Mouse (Mus musculus): ENCODE measurements at regions not wholly inside any gene's neighbourhood (a gene's known extent, or its start where the extent isn't known, plus 50 kb on each side); places are given as distances from the start of the nearest gene placed in this dataset.

DNA sequence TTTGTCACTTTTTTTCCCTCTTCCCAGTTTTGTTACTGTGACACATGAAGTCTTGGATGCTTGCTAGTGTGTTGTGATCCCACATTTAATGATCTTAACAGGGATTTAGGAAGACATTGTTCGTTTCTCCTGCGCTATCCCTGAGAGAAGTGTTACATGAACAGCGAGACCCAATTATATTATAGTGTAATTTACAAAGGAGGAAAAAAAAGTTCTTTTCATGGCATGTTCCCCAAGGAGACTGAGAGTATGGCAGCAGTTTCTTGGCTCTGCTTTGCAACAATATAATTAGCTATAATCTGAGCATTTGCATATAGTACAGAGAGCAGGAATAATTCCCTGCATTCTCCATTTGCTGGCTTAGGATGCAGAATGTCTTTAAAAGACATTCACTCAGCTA is 168.6 kb downstream of the Insc start:
- no peak for DNase-seq (ENCODE audit: low spot score in 2 of 2)

DNA sequence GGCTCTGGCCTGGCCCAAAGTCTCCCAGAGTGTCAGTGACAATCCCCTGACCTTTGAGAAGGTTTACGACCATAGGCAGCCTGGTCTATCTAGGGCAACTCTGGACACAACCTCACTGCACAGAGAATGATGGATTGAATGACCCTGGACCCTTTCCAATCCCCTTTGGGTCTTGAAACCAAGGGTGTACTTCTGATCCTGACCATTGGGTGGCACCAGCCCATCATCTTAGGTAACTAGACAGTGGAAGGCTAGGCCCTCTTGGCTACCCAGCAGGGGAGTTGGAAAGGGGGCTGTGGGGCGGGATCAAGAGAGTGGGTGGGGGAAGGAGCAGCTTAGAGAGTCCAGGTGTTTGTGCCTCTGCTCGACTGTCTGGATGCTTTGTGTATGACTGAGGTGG is 178.7 kb downstream of the Insc start:
- DNase-seq (ENCODE audit: low spot score in 2 of 2) = peak; percentile 32 to 68

DNA sequence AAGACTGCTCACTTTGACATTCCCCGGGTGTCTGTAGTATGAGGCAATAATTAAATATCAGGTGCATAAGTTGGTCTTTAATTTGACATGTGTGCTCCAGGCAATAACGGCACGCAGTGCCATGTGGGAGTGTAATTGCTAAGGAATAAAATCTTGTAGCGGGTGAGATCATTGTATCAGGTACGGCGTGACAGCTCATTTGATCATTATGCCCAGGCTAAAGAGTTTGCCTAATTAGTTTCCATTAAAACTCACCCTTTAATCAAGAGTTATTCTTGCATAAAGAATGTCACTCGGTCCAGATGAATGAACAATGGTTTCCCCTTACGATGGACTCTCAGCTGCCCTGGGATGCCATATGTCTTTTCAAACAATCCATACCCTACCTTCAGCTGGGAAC is 190.4 kb downstream of the Insc start:
- no peak for DNase-seq (ENCODE audit: low spot score in 2 of 2)

DNA sequence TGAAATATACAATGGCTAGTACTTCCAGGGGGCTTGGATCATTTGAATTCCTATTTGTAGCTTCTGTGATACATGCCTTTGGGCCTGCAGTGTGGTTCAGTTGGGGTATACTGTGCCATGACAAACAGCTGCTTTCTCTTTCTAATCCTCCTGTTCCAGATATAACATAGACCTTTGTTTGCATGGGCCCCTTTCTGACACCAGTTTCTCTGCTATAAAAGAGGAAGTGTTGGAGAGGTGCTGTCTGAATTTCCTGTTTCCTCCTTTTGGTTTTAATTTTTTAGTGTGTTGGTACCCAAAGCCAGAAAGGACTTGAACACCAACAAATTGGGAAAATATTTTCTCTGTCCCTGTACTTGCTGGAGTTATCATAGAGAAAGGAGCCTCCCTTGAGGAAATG is 207.3 kb downstream of the Insc start:
- no peak for DNase-seq (ENCODE audit: low spot score in 2 of 2)

DNA sequence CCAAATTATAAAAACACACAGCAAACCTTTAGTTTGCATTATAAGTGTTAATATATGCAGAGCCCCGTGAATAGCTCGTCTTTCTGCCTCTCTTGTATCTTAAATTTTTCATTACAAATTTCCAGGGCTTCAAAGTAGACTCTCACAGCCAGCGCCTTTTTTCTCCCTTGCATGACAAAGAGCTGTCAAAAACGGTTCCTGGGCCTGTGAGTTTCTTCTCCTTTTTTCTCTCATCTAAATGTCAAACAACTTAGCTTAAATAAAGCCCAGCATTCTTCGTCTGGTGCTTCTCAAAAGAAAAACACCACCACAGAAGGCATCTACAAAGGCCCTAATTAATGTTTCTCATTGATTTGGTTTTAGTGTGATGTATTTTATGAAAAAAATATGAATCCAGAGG is 219.7 kb downstream of the Insc start:
- DNase-seq (ENCODE audit: low spot score in 2 of 2) = no peak

DNA sequence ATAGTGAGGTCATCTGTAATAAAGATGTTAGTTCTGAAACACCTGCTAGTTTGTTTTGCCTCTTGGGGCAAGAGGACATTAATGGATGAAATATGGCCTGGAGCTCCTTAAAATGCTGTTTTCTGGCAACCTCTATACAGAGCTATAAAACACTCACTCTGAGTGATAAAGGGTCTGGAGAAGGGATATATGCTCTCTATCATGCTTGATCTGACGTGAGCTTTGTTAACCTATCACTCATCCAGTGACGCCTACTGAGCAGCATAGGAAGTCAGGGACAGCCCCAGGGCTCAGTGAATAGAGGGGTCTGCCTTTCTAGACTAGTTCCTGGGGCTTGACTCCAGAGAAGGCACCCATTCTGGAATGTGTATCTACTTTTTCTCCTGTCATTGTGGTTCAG is 222.4 kb downstream of the Insc start:
- no peak for DNase-seq (ENCODE audit: low spot score in 2 of 2)

DNA sequence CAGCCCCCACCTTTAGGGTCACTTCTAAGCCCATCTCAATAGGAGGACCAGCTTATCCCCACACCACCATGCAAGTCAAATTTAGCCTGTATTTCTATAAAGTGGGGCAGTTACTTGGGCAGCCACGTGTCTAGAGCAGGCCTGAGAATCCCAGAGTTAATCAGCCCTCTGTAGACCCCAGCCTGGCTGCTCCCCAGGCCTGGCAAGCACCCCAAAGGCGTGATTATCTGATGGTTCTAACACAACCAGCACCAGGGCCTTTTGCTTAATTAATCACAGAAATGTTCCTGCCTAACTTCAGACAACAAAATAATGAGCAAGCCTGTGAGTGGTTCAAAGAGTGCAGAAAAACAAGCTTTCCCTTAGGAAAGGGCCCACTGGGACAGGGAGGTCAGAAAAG is 243.0 kb downstream of the Insc start:
- no peak for DNase-seq (ENCODE audit: low spot score in 2 of 2)

DNA sequence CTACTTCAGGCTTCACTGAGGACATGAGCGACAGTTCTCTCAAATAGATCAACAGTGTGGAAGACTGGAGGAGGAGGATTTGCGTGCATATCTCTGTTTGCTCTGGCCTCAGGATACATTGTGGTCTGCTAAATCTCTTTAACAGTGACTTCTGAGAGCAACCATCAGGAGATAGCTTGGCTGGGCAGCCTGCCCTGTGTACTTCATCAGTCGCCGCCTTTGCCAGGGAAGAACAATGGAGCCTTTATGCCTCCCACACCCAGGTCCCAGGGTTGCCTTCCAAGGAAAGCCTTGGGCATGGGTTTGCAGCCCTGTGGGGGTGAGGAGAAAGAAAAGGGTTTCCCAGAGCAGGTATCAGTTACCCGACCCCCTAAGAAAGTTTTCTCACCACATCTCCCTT is 247.8 kb downstream of the Insc start:
- DNase-seq (ENCODE audit: low spot score in 2 of 2) = peak in 1 of 2 experiments; percentile 22

DNA sequence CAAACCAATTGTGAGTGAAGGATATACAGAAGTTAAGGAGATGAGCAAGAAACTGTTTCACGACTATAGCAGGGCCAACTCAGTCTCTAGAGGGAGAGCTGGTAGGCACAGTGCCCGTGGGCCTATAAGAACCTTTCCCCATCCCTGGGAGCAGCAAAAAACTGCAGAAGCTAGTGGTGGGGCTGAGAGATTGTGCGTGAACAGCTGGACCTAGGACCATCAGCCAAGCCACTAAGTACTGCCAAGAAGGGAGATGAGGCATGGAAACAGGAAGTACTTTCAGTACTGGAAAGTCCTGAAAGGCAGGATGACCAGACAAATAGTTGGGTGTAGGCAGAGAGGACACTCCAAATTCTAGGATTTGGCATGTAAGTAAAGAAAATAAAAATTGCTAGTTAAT is 248.9 kb downstream of the Insc start:
- DNase-seq (ENCODE audit: low spot score in 2 of 2) = no peak

DNA sequence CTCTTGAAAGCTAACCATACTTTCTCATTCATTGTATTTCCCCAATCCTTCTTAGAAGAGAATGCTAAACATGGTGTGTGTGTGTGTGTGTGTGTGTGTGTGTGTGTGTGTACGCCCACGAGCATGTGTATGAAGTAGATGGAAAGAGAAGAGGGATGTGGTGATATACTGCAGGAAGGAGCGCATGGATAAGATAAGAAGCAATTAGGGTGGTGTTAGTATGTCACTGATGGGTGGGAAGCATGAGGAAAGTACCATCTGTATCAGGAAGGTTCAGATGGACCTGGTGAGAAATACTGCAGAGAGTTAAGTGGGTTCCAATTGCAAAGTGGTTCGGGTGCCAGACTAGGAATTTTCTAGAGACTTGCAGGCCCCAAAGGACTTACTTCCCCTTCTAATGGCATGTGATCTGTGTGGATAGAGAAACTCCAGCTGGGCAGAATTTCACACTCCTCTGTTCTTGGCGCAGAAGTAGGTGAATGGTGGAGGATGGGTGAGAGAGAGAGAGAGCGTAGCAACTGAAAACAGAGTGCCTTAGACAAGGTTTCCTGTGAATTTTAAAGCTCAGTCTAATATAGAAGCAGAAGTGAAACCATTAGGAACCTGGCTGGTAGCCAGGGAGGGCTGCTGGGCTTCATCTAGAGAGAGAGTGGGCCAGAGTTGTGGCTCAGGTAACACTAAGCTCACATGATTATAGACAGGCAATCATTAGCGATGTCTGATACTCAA is 257.5 kb downstream of the Insc start:
- no peak for DNase-seq (ENCODE audit: low spot score in 2 of 2)

DNA sequence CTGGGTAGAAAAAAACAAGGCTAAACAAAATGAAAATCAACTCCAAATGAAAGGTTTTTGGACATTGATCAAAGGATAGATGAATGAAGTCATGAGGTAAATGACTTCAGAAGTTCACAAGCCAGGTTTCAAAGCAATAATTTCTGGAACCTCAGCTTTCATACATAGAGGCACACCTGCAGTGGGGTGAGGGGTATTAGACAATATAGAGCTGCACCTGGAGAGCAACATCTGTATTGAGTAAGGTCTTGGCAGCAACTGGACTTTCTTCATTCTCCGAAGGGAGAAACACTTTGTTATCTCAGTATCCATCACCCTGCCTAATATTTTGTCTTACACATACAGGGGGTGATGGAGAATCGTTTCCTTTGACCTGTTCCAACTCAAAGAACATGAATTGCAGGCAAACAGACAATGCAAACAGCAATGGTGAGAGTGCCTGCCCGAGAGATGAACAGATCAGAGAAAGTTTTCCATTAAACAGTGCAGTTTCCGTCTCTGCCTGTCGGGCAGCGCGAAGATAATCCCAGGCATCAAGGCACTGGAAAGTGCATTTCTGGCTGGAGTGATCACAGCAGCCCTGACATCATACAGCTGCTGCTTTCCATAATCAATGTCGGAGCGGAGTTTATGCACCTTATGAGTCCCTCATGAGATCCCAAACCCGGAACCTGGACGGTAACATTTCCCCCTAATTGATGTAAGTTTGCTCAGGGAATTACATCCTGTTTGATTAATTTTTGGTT is 270.9 kb downstream of the Insc start:
- DNase-seq (ENCODE audit: low spot score in 2 of 2) = no peak

DNA sequence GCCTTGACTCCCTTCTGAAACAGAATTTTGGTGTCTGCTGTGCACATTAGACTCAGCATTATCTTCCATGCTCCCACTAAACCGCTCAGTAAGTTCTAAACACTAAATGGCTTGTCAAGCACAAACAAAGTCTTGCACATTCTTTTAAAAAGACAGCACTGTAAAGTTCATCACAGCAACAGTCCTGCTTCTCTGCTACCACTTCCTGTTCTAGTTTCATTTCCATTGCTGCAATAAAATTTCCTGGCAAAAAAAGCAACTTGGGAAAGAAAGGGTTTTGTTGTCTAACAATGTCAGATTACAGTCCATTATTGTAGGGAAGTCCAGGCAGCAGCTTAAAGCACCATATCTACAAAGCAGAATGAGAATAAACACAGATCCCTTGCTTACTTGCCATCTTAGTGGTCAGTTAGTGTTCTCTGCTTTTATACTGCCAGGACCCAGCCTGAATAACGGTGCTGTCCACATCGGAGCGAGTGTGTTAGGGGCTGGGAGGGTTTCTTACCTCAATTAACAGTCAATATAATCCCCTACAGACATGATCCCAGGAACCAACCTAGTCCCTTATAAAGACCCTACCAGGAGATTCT is 276.0 kb downstream of the Insc start:
- no peak for DNase-seq (ENCODE audit: low spot score in 2 of 2)

DNA sequence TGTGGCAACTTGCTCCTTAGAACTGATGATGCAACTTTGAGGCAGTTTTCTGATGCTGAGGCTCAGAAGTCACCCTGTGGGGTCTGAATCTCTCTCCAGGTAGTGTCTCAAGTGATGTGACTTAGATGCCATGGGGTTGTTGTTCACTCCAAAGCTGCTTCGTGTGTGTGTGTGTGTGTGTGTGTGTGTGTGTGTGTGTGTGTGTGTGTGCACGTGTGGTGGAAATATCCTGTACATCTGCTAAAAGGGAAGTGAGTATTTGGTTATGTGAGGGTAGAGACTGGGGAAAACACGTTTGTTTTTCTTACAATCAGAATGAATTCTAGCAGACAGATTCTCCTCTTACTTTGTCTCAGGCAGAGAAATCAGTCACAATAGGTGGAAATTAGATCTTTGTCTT is 276.5 kb downstream of the Insc start:
- DNase-seq (ENCODE audit: low spot score in 2 of 2) = no peak

DNA sequence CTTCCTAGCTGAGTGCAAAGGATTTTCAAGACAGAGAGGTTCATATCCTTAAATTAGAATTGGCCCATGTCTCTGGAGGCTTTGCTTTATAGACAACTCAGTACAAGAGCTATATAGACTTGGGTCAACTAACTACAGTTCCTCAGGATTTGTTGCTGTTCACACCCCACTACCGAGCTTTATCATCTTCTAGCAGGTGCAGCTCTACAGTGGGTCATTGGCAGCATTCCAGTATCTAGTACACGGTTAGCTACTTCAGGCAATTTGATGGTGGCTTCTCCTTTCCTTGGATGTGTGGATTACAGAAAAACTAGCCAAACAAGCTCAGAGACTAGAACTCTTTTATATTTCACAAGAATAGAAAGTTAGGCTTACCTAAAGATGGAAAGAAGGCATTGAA is 282.3 kb downstream of the Insc start:
- no peak for DNase-seq (ENCODE audit: low spot score in 2 of 2)

DNA sequence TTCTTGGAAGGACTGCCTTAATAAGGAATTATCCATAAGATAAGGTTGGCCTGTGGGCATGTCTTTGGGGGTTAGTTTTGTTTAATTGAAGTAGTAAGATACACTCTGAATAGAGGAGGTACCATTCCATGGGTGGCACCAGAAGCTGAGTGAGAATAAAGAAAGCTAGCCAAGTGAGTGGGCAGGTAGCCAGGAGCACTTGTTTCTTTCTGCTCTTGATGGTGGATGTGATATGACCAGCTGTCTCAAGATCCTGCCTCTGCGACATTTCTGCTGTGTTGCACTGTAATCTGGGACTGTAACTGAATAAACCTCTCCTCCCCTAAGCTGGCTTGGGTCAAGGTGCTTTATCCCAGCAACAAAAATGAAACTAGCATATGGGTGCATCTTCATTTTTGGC is 284.2 kb downstream of the Insc start:
- no peak for DNase-seq (ENCODE audit: low spot score in 2 of 2)

DNA sequence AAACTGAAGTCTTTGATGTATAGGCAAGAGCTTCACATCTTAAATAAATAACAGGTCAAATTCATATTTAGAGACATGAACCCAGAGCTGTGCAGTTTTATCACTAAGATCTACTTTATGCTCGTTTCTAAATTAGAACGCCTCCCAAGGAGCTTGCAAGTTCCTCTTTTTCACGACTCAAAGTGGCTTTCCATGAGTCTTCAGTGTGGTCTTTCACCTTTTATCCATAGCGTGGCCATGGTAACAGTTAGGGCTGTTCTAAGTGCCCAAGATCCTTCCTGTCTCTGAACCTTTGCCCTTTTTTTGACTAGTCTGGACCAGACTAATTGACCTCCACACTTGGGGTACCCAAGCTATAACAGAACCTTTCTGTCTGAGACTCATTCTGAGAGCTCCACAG is 290.5 kb downstream of the Insc start:
- no peak for DNase-seq (ENCODE audit: low spot score in 2 of 2)

DNA sequence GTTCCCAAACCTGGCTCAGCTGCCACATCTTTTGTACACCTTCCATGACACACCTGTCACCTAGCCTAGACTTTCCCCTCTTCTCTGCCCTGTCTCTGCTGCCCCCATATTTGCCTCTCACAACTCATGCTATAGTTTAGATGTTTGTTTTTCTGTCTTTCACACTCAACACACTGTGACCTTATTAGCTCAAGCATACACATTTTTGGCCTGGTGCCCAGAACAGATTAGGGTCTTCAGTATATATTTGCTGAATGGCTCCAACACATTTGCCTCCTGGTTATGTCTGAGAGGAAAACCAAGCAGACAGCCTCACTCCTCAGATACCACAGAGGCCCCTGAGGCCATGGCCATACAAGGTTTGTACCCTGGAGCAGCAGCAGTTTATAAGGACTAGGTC is 312.0 kb downstream of the Insc start:
- no peak for DNase-seq (ENCODE audit: low spot score in 2 of 2)

DNA sequence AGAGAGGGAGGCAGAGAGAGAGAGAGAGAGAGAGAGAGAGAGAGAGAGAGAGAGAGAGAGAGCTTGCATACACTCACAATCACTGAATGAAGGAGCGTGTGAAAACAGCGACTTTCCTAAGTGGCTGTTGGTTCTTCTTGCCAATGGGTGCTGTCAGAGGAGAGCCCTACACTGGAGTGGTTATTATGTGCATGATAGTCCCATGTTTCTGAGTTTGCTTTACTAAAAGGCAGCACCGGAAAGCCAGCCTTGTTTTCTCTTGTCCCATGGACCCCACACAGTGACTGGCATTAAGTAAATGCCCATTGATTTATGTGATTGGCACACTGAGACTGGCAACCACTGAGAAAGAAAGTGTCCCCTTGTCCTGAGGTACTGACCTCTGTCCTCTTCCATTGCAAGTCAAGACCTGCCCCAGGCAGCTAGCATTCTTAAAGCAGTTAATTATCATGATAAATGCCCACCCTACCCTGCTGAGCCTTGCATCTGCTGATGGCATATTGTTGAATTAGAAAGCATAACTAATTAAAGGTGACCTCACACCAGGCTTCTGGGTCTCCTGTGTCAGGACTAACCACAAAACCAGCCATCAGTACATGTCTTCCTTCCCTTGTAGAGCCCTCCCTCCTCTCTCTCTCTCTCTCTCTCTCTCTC is 313.6 kb downstream of the Insc start:
- no peak for DNase-seq (ENCODE audit: low spot score in 2 of 2)

DNA sequence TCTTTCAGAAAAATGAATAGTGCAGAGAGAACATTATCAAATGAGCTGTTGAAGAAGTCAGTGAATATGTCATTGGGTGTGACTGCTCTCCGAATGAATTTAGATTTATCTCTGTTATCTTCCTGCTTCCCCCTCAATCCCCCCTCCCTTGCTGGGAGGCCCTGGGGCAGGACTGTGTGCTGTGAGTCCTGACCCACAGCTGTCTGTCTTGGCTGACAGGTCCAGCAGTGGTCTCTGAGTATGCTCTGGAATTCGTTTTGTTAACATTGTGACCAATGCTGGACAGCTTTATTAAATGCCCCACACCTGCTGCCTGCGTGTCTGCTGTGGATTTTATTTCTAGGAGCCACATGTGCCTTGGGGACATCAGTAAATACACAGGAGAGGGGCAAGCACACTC is 314.2 kb downstream of the Insc start:
- DNase-seq (ENCODE audit: low spot score in 2 of 2) = no peak

DNA sequence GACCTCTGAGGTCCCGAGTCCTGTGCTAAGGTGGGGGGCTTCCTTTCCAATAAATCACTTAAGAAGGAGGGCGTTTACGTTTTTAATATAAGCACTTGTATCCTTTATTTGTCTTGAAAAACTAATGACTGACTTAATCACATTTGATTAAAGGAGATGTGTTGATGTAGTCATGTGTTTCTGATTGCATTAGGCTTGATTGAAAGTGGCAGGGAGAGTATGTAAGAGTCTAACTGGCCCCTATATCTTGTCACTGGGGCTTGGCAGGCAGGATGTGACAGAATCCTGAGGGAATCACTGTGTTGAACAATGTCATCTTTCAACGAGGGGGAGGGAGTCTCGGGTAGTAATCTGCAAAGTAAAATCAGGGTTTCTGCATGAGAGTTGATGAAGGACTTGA is 316.7 kb downstream of the Insc start:
- DNase-seq (ENCODE audit: low spot score in 2 of 2) = no peak

DNA sequence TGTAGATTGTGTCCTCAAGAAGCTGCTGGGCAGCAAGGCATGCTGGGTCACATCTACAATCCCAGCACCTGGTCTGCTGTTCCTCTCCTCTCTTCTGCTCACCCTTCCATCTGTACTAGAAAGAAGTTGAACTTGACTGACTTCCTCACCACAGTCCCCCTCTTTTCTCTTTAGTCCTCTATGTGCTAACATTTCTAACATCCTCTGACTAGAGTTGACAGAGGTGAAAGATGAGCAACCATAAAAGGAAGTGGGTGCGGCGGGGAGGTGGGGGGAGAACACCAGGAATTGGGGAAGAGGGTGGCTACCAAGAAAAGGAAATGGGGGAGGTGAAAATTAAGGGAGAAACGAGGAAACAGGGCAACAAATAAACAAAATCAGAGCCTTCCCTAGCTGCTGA is 319.3 kb downstream of the Insc start:
- no peak for DNase-seq (ENCODE audit: low spot score in 2 of 2)

DNA sequence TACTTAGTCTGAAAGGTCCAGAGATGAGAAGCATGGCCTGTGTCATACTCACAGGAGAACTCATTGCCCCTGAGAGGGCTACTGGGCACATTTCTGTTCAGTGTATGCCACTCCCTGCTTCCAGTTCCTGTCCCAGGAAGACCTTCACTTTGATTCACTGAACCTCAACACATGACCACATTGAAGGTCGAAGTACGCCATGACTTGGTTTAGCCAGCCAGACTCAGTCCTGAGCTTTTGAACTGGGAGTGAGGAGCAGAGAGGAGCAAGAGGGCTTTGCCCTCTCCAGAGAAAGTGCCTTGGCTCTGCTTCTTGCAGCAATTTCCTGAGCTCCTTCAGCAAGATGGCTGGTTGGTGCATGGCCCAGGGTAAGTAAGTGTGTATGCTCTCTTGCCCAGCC is 324.1 kb downstream of the Insc start:
- no peak for DNase-seq (ENCODE audit: low spot score in 2 of 2)

DNA sequence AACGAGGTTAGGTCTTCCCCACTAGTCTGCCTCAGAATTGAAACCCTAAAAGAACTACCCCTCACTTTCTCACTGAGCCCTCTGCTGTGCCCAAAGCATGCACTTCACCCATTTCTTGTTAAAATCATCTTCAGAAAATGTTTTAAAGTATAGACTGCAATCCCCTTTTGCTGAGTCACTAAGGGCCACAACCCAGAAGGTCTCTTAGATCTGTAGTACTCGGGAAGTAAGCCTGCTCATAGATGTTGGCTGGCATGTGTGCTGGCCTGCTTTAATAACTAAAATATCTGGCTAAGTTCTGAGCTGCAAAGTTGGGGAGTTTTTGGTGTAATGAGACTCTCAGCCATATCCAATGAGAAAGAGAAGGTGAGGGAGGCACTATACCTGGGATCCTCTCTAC is 329.9 kb downstream of the Insc start:
- no peak for DNase-seq (ENCODE audit: low spot score in 2 of 2)

All from urinary bladder, postnatal 4 days (tissue).